Mouse (Mus musculus) mature B cell (primary cell): ENCODE results near the gene Rassf3.

Experiments used
- in situ Hi-C: fragments of 300-500 bp; cut with MboI; formaldehyde crosslinking; loops from 2 replicates; pipeline ENCODE4 v1.14.3; 2019

Gene Rassf3

DNA sequence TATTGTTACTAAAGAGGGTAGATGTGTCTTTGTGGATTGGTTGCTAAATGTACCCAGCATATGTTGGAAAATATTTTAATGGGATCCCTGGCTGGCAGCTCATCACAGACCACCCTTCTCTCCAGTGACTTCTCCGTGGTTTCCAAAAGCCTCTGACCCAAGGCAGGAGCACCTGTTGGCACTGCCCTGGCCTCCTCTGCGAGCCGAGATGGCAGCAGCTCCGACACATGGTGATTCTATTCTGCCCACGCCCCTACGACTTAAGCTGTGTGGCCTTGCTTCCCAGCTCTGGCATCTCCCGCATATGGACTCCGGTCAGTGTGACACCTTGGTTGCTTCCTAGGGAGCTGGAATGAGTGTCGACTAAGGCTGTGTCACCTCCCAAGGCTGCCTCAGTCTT is 73.0 kb downstream of the Rassf3 start:
- in situ Hi-C loops: no loop called here

DNA sequence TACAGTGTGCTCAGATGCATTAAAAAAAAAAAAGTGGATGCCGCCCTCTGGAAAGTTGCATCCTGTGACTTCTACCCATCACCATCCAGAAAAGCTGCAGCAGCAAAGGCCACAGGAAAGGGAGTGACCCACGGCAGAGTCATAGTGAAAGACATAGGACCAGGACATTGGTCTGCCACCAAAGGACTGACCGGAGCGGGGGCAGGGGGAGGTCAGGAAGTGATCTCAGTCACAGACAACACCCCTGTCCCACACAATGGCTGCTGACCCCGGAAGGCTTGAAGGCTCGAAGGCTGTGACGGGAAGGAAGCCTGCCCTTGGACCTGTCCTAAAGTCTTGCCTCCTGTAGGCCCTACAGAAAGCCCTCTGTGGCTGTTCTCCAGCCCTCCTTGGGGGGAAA is 75.1 kb downstream of the Rassf3 start:
- in situ Hi-C loops: no loop called here

DNA sequence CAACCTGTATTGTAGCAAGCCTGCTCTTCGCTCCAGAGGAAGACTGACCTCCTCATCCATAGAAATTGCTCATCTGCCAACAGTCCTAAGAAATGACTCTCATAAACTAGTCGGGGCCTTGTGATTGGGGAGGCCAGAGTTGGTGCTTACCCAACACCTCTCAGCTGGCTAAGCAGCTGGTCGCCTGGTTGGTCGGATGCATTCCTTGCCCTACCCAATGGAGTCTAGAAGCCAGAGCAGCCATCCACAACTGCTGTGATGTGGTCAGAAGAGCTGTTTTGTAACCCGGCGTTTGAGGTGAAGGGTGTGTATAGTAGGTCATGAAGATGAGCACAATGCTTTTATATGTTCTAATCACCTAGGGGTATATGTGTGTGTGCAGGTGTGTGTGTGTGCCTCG is 77.5 kb downstream of the Rassf3 start:
- in situ Hi-C loops: no loop called here

DNA sequence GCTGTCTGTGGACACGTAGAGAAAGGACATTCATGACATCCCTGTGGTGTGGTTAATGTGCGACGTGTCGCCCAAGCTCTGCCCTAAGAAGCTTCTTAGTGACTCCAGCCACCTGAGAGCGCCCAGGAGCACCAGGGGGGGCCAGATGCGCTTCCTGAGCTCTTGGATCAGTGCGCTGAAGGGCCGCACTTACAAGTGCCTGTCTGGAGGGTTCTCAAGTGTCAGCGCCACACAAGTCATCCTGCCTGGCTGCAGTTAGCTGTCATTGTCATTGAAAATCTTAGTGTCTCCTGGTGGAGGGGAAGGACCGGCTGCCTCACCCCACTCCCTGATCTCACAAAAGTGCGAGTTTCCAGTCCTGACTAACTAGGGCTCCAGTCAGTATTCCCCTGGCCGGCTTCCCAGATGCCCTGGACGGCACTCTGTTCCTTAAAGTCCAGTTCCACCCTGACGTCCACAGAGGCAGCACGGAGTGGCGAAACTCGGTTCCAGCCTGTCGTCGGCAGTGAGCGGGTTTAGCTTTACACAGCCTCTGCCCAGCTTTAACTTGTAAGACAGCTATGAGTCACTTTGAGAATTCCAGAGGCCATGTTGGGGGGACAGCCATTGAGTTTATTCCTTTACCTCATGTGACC is 80.5 kb downstream of the Rassf3 start:
- in situ Hi-C loops: no loop called here

DNA sequence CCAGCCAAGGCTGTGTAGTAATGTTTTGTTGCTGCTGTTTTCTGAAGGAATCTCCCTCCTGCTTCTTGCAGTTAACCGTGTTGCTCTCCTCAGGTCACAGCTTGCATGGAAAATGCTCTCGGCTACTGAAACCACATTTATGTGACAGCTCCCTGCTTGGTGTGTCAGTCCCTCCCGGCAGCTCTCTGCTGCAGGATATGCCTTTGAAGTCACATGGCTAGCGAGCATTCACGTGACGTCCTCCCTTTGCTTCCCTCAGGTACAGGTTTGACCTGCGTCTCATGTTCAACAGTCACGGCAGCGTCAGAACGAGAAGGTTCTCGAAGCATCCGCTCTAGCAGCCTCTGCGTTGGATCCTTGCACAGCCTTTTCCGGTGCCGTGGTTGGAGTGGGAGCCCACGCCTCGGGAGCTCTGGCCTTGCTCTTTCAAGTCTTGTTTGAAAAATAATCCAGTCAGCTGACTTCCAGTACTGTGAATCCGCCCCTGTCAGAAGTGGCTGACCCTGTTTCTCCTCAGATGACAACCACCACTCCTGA is 81.3 kb downstream of the Rassf3 start:
- in situ Hi-C loops: no loop called here

DNA sequence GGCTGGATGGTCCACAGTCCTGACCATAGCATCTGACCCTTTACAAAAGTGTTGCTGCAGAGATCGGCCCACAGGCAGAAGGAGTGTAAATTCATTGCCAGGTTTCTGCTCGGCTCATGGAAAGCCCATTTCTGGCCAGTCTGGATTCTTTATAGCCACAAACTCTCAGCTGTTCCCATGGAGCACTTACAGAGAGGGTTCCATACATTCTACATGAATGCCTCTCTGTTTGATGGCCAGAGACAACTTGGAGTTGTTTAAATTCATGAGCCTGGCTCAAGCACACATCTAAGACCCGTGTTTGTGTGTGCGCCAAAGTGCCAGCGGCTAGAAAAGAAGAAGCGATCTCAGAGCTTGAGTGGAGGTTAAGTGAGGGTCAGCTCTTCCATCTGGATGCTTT is 81.9 kb downstream of the Rassf3 start:
- in situ Hi-C loops: no loop called here

DNA sequence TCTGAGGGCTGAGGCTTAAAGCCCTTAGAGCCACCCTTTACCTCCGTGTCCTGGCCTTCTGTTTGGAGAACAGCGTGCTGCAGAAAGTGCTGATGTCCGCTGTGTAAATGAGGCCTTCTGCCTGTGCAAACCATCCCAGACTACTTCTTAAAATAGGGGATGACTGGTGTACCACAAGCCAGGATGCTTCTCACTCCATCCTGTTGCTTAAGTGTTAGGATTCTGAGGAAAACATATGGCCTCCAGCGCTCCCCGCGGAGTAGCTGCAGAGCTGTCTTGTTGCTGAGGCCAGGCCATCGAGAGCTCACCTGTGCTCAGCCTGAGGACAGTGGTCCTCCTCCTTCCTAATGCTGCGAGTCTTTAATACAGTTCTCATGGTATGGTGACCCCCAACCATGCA is 84.2 kb downstream of the Rassf3 start:
- in situ Hi-C loops: no loop called here

DNA sequence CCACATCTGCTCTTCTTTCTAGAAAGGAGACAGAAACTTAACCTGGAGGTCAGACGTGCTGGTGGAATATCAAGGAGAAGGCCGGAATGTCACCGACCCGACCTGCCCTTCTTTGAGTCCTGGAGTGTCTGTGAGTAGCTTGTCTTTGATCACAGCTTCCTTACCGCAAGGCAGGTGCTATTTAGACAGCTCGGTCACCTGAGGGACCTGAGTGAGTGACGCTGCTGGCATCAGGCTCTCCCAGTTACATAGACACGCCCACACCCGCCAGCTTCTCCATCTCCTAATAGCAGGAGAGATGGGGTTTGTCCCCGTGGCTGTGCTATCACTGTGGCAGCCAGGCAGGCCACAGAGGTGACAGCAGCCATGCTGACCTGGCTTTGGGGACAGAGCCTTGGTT is 85.5 kb downstream of the Rassf3 start:
- in situ Hi-C loops: no loop called here

DNA sequence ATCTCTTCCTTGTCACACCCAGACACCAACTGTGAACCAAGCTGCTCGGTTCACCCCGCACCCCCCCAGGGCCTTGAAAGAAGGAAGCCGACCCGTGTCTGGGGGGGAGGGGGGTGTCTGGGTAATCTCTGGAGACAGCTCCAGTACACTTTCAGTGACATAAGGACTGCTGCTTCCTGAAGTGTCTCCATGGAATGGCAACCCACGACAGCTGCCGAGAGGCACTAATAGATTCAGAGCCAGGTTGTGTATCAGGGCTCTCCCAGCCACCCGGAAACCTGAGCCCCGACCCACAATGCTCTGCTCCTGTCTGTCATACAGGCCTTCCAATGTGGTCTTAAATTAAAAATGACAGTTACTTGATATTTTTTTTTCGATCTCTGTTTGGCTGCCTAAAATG is 89.8 kb downstream of the Rassf3 start:
- in situ Hi-C loops: no loop called here

DNA sequence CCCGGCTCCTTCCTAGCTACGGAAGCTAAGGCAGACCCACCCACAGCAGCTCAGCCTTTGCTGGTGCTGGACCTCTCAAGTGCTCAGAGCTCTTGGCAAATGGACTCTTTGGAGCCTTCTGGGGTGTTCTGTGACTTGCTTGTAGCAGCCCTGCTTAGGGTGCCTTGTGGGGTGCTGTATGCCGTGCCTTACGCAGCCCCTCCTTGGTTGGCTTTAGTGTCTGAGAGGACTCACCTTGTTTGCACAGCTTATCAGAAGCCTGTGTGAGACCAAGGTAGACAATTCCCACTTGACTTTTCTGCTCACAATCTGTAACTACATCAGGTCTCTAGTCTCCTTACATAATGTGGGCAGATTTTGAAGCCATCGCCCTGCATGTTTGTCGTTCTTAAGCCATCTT is 90.5 kb downstream of the Rassf3 start:
- in situ Hi-C loops: no loop called here

DNA sequence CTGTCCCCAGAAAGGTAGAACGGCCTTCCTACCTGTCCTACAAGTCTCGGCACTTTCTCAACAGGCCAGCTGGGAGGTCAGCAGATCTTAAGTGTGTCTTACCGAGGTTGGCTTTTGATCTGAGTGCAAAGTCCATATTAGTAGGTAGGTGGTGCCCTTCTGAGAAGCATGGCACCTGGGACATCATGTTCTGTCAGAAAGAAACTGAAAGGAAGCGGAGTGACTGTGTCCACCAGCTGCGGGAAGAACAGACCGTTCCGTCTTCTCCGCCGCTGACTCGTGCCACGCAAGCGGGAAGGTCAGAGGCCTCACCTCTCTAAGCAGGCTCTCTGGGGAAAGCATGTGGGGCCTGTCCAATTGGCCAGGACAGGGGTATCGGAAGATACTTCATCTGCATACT is 91.4 kb downstream of the Rassf3 start:
- in situ Hi-C loops: no loop called here

DNA sequence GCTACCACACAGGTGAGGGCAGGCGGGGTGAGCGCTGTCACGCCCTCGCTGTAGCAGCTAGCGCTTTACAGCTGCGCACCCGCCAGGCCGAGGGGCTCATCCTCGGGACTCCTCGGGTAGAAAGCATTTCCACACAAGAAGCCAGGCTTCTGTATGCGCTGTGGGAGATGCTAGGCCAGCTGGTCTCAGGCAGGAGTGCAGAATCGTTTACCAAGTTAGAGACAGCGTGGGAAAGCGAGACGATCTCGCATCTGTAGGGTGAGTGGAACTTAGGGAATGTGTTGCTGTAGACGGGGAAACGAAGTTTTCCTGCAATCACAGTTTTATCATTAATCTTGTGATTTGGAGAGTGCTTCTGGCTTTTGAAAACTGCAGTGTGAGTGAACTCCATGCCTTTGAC is 94.9 kb downstream of the Rassf3 start:
- in situ Hi-C loops: no loop called here

DNA sequence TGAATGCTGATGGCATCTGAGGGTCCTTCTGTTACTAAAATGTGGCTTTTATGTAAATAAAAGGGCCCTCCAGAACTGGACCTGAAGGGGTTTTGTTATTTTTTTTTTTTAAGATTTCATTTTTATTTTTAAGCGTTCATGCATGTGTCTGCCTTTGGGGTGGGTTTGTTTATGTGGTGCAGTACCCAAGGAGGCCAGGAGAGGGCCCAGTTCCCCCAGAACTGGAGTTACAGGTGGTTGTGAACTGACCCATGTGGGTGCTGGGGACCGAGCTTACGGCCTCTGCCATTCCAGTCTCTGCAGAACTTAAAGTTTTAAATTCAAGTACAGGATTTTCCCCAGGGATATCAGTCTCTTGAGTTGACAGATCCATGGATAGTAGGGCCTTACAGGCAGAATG is 96.8 kb downstream of the Rassf3 start:
- in situ Hi-C loops: no loop called here

DNA sequence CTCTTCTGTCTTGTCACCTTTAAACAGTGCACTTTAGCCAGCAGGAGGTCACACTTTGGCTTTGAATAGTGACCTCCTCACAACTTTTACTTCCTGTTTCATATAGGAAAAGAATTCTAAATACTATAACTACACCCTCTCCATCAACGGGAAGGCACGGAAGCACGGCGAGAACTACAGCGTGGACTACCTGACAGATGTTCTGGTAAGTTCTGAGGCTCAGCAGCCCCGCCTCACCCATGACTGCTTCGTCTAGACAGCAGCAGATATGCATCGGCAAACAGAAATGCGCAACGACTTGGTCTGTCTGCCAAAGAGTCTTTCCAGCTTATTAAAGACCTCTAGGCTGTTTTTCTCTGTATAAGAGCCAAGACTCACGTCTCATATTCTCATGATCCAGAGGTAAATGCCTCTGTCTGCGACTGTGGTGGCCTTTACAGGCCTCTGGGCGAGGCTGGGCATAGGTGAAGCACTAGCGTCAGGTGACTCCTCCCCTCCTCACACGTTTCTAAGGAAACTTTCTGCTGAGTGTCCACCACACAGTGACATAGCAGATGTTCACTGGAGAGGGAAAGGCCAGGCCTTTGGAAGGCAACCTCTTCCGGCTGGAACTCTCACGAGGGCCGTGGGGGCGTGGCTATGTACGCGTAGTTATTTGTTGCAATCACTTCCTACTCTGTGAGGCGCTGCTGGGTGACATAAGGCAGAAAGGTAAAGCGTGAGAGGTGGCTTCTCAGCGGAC is 99.4 kb downstream of the Rassf3 start:
- in situ Hi-C loops: no loop called here

DNA sequence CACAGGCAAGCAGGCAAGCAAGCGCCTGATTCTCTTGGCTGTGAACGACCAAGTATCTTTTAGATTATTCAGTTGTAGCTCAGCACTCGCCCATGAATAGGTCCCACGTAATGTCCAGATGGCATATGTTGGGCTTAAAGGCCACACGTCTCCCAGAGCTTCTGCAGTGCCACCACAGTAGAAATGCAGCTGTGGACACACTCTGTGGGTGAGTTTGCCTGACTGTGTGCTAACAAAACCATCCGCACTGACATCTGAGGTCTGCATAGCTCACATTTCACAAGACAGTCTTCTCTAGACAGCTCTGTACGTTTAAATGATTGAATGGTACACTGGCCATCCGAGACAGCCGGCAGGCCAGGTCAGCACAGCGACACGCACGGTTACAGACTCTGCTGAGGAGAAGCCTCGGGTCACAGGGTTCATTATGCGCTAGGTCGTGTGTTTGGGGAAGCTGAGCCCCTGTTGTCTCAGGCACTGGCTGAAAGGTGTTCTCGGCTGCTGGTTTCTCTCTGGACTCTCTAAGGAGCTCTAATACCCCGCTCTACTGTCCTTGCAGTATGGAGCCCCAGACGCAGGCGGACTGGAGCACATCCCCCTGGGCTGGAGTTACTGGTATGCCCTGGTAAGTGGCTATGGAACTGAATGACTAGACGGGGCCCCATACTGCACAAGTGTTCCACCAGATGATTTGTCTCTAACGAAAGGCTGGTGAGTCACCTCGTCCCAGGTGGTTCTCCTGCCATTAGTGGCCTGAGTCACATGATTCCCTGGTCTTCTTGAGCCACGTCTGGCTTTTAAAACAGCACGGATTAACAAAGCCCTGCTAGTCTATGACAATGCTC is 100.3 kb downstream of the Rassf3 start:
- in situ Hi-C loops: no loop called here

DNA sequence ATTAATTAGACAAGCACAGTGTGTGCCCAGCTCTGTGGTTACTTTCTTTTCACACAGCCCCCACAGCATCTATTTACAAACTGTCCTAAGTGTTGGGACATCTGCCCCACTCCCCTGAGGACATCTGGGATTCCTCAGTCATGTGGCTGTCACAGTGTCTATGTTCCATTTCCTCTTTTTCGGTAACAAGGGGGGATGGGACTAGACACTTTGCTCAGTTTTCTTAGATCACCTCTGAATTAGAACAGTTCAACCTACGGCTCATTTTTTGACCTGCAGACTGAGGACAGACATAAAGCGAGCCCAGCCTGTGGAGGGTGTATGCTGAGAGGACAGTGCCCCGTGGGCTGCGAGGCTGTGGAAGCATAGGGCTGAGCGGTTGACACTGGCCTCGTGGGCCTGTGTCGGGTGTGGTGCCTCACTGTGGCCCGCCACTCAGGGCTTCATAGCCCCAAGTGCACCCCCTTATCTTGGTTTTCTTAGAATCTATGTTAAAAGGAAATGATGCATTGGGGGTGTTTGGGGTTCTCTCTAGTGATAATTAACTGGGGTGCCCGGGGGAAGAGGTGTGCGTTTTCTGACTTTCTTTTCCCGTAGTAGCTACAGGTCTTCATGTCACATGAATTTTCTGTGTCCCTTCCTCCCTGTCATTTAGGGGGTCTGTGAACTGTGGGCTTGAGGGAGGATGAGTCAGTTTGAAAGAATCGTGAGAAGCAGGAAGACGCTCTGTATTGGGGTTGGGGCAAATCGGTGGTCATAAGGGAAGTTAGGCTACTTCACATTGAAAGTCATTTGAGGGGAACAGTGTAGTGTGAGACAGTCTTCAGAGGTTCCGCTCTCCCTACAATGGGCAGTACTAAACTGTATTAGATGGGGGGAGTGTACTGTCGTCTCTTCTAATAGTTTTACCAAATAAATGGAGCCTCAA is 101.2 kb downstream of the Rassf3 start:
- in situ Hi-C loops: no loop called here

DNA sequence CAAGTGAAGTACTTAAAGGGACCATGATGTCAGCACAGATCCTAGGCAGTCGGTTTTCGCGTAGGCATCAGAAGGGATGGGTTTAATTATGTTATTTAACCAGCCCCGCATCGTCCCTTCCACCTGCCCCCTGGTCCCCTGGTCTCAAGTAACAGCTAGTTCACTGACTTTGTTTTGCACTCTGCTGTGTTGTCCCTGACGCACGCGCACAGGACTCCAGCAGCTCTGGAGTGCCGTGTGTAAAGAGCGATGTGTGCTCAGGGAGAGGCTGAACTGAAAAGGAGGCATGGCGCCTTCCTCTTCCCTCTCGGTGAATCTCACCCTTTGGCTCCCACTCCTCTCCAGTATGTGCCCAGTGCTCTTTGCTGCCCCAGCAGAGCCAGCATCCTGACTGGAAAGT is 102.1 kb downstream of the Rassf3 start:
- in situ Hi-C loops: no loop called here

DNA sequence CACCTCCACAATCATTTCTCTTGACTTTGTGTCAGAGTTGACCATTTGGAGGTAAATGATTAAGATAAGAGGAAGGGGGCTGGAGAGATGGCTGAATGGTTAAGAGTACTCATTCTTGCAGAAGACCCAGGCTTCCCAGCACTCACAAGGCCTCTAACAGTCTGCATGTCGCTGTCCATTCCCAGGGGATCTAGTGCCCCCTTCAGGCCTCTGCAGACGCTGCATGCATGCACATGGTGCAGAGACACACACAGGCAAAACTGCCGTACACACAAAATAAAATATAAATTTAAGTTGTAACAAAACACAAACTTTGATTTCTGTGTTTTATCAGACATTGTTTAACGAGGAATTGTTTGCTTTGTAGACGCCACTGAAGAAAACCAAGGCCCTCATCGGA is 105.4 kb downstream of the Rassf3 start:
- in situ Hi-C loops: no loop called here

DNA sequence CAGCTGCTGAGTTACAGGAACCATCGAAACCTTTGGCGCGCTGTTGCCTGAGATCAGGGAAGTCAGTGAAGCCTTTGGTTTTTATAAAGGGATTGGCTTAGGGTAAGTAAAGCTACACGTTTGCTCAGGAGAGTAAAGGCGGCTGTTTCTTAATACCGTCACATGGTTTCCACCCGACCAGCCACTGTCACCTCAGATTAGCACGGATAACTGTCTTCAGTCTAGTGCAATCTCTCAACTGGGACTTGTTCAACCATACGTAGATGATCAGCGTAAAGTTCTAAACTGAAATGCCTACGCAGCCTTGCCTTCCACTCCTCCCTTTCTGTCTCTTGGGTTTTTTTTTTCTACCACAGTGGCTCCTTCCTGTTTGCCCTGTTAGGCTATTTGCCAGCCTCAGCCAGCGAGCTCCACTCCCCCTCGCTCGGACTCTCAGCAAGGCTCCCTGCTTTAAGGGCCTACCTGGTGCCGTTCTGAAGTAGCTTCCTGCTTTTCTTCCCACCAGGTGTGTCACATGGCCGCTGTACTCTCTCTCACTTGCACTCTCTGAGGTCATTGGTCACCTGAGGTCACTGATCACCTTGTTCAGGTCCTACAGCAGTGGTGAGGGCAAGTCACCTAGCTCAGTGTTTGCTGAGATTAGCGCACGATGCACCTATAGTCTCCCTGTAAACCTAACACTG is 107.2 kb downstream of the Rassf3 start:
- in situ Hi-C loops: no loop called here

DNA sequence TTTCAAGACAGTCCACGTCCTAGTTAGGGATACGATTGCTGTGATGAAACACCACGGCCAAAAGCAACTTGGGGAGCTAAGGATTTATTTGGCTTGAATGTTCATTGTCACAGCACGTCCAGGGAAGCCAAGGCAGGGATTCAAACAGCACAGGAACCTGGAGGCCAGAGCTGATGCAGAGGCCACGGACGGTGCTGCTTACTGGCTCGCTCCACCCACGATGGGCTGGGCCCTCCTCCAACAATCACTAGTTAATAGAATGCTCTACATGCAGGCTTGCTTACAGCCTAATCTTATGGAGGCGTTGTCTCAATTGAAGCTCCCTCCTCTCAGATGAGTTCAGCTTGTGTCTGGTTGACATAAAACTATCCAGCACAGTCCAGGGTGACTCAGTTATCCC is 108.4 kb downstream of the Rassf3 start:
- in situ Hi-C loops: no loop called here

DNA sequence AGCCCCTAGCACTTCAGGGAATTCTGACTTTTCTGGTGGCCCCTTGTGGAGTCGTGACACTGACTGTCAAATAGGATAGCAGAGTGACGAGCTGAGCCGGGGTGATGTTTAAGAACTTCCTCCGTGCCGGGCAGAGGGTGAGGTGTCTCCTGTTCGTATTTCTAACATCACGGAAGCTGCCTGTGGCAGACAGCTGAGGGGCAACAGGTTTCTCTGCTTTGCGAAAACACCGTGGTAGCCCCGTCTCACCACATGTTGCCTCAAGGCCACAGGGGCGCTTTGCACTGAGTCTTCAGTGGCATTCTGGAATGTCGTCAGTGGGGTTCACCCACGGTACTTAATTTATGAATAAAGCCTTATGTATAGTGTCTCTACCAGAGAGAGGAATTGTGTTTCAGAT is 108.9 kb downstream of the Rassf3 start:
- in situ Hi-C loops: no loop called here
